9 mouse cellular contexts compared by ENCODE assay signal in the genomic region with DNA sequence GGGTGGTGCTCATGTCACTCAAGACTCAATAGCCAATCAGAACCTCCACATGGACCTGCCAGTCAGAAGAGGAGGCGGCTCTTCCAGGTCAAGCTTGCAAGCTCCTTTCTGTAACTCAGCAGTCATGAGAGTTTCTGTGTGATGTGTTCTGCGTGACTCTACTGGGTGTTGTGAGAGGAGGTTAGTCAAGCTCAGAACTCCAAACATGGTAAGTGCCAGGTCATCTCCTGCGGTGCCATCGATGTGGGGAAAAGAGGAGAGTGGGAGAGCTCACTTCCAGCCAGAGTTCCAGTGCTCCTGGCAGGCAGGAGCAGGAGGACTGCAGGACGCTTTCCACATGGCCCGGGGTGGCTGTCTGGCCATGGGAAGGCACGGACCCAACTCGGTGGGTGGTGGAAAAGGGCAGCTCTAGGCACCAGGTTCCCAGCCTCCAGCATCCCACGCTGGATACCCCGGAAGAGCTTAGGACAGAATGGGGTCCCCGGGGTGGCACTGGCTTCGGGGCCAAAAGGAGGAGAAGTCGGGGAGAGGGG. TPM values are rescaled to one million over a fixed set of nuclear protein-coding genes. Genes with fewer than 3 reads are reported as not detected.
A peak's percentile ranks its signal among the peaks of the same experiment; 100 is the strongest.
DNase-seq lines count a peak whose midpoint lies in the region; ATAC-seq lines count a peak whose summit lies in the region.
"Not testable (repeated sequence)": the region's sequence is repeated elsewhere in the genome, so short reads cannot be mapped to it uniquely, and the experiment has no call there.
"Had no signal": no experiment of that assay in that cellular context is flagged by ENCODE, and none has a peak within 500 bp of the region (broad histone marks: within the 10 kb centered on the region; RNA-seq: fewer than 3 reads in every experiment).

Gm14327 (plus strand) TSS at position 51 of the 533 bp plus-strand sequence.

- peak; percentile 5 for DNase-seq in MN1 (ENCODE audit: low spot score)
- DNase-seq in cerebellum, adult 9-11 months, result peak; percentile 14
- DNase-seq in midbrain, embryonic 10.5 days (ENCODE audit: low spot score), result not testable (repeated sequence)

- WGBS in forebrain, embryonic 12.5 days, result 46% methylated on average over 11 of the region's 13 CpGs
- WGBS in heart, embryonic 13.5 days, result 38% methylated on average over 11 of the region's 13 CpGs
- 45% methylated on average over 5 of the region's 13 CpGs for WGBS in hindbrain, embryonic 16.5 days
- WGBS in limb, embryonic 12.5 days, result 43% methylated on average over 11 of the region's 13 CpGs
- whole genome bisulfite sequencing in midbrain, embryonic 10.5 days, result 52% methylated on average over 9 of the region's 13 CpGs
- 41% methylated on average over 10 of the region's 13 CpGs for WGBS in stomach, embryonic 15.5 days

- not testable (repeated sequence) for H3K4me1 ChIP-seq in forebrain, embryonic 12.5 days; heart, embryonic 13.5 days; hindbrain, embryonic 16.5 days (ENCODE audit: control insufficient read depth, insufficient read depth, low read depth, low read length); limb, embryonic 12.5 days (replicated peaks); midbrain, embryonic 10.5 days; stomach, embryonic 15.5 days

- not testable (repeated sequence) for H3K4me2 ChIP-seq in forebrain, embryonic 12.5 days; hindbrain, embryonic 16.5 days (ENCODE audit: low read length); limb, embryonic 12.5 days; stomach, embryonic 15.5 days
- peak within 1 kb of the TSS; percentile 47 for H3K4me2 ChIP-seq in heart, embryonic 13.5 days

- not testable (repeated sequence) for H3K9ac ChIP-seq in forebrain, embryonic 12.5 days; heart, embryonic 13.5 days; hindbrain, embryonic 16.5 days (ENCODE audit: low read depth, low read length); limb, embryonic 12.5 days (replicated peaks); stomach, embryonic 15.5 days

- H3K36me3 ChIP-seq in forebrain, embryonic 12.5 days (replicated peaks); heart, embryonic 13.5 days; hindbrain, embryonic 16.5 days (ENCODE audit: control insufficient read depth, insufficient read depth, low read length); limb, embryonic 12.5 days; midbrain, embryonic 10.5 days; stomach, embryonic 15.5 days: not testable (repeated sequence)

- not testable (repeated sequence) for H3K27me3 ChIP-seq in forebrain, embryonic 12.5 days; heart, embryonic 13.5 days (replicated peaks); hindbrain, embryonic 16.5 days (replicated peaks; ENCODE audit: control insufficient read depth, insufficient read depth, low read length); limb, embryonic 12.5 days; midbrain, embryonic 10.5 days (ENCODE audit: low read depth, poor library complexity, severe bottlenecking); stomach, embryonic 15.5 days (replicated peaks)

- H3K27ac ChIP-seq in forebrain, embryonic 12.5 days; heart, embryonic 13.5 days (replicated peaks); hindbrain, embryonic 16.5 days (ENCODE audit: low read depth, low read length); limb, embryonic 12.5 days; midbrain, embryonic 10.5 days (replicated peaks); stomach, embryonic 15.5 days: not testable (repeated sequence)

- not testable (repeated sequence) for H3K9me3 ChIP-seq in forebrain, embryonic 12.5 days; heart, embryonic 13.5 days; hindbrain, embryonic 16.5 days (ENCODE audit: control insufficient read depth, low read length); limb, embryonic 12.5 days; midbrain, embryonic 10.5 days (replicated peaks); stomach, embryonic 15.5 days

- not testable (repeated sequence) for ATAC-seq in forebrain, embryonic 12.5 days (ENCODE audit: low FRiP score); heart, embryonic 13.5 days (ENCODE audit: extremely low read depth, insufficient number of reproducible peaks, low FRiP score, low TSS enrichment); hindbrain, embryonic 16.5 days; limb, embryonic 12.5 days (ENCODE audit: insufficient number of reproducible peaks, insufficient read depth, low FRiP score, low TSS enrichment, low read depth); stomach, embryonic 15.5 days (ENCODE audit: insufficient read depth, low FRiP score, low read depth)

- 0 out of 2 replicates have a peak within 1 kb of the TSS, but pooled peaks have one; percentile 13 for H3K4me3 ChIP-seq in forebrain, embryonic 12.5 days (replicated peaks)
- H3K4me3 ChIP-seq in heart, embryonic 13.5 days, result peak within 1 kb of the TSS; percentile 45
- peak within 1 kb of the TSS; percentile 15; the same call in 1 of the 2 replicates for H3K4me3 ChIP-seq in hindbrain, embryonic 16.5 days (ENCODE audit: low read length)
- peak within 1 kb of the TSS; percentile 26 for H3K4me3 ChIP-seq in limb, embryonic 12.5 days (replicated peaks)
- peak within 1 kb of the TSS; percentile 27; the same call in 1 of the 2 replicates for H3K4me3 ChIP-seq in midbrain, embryonic 10.5 days
- H3K4me3 ChIP-seq in stomach, embryonic 15.5 days (replicated peaks), result peak within 1 kb of the TSS; percentile 26

RNA-seq across cellular contexts. Expression of gene Gm14327, which starts in this region (rescaled TPM):
- 1.8 and 3.3 TPM in 2 replicates for polyA plus RNA-seq in forebrain, embryonic 12.5 days (2016; fragmentation: Nextera tagmentation; extraction: Ambion mirVana)
- polyA plus RNA-seq in heart, embryonic 13.5 days (2015; fragmentation: Nextera tagmentation; extraction: Ambion mirVana), result 4.1 TPM in 2 replicates
- 2.2 and 3.0 TPM in 2 replicates for polyA plus RNA-seq in hindbrain, embryonic 16.5 days (2015; fragmentation: Nextera tagmentation; extraction: Ambion mirVana)
- 2.6 TPM in 2 replicates for polyA plus RNA-seq in limb, embryonic 12.5 days (2016; fragmentation: Nextera tagmentation; extraction: Ambion mirVana)
- 2.3 and 2.9 TPM in 2 replicates for polyA plus RNA-seq in midbrain, embryonic 10.5 days (2016; fragmentation: Nextera tagmentation; extraction: Ambion mirVana)
- polyA plus RNA-seq in stomach, embryonic 15.5 days (2015; fragmentation: Nextera tagmentation; extraction: Ambion mirVana), result 4.2 and 4.6 TPM in 2 replicates
- polyA plus RNA-seq: erythroblast, embryonic 14.5 days had no signal
